Mouse (Mus musculus): ENCODE results near the gene Pde4b. TPM values are rescaled to one million over a fixed set of nuclear protein-coding genes. Genes with fewer than 3 reads are reported as not detected.
A peak's percentile ranks its signal among the peaks of the same experiment; 100 is the strongest.

Gene Pde4b
- polyA plus RNA-seq, 1 experiment from 2014 or later = 7.0 TPM

GRCm38 (mm10) chr4:102570766-102571411, 483.5 kb downstream of the Pde4b start:
- DNase-seq (ENCODE audit: low spot score) (no peak), ATAC-seq (ENCODE audit: low FRiP score) (peak; percentile 33; the same call in 1 of the 2 replicates)
- peak overlapping the region; percentile 42 for H3K4me3 ChIP-seq (ENCODE audit: low read depth, low read length)
- no peak overlapping the region for H3K27ac ChIP-seq (ENCODE audit: low read depth, low read length)
- H3K9ac ChIP-seq (ENCODE audit: low read depth, low read length) = peak overlapping the region; percentile 58
- H3K4me2 ChIP-seq (replicated peaks; ENCODE audit: low read depth, low read length) = peak overlapping the region; percentile 72
- no peaks in the 10 kb centered on the region for H3K36me3 ChIP-seq (ENCODE audit: control insufficient read depth, insufficient read depth, low read length)
- H3K4me1 ChIP-seq (replicated peaks; ENCODE audit: control insufficient read depth, insufficient read depth, low read length) = peaks cover 3% of the 10 kb centered on the region; the same call in 1 of the 2 replicates
- WGBS = 6% methylated on average over 20 of the region's 20 CpGs
- H3K27me3 ChIP-seq (ENCODE audit: control insufficient read depth, insufficient read depth, low read length) = no peaks in the 10 kb centered on the region
- H3K9me3 ChIP-seq (ENCODE audit: control insufficient read depth, low read length) = no peaks in the 10 kb centered on the region

GRCm38 (mm10) chr4:102572031-102572430, 484.7 kb downstream of the Pde4b start:
- Histone ChIP-seq H3K27me3 (ENCODE audit: control insufficient read depth, insufficient read depth, low read length) (no peaks in the 10 kb centered on the region), H3K4me3 (ENCODE audit: low read depth, low read length) (no peak overlapping the region), H3K4me1 (replicated peaks; ENCODE audit: control insufficient read depth, insufficient read depth, low read length) (peaks cover 3% of the 10 kb centered on the region; the same call in 1 of the 2 replicates), H3K9me3 (ENCODE audit: control insufficient read depth, low read length) (no peaks in the 10 kb centered on the region), H3K9ac (ENCODE audit: low read depth, low read length) (no peak overlapping the region), H3K27ac (ENCODE audit: low read depth, low read length) (no peak overlapping the region), H3K36me3 (ENCODE audit: control insufficient read depth, insufficient read depth, low read length) (no peaks in the 10 kb centered on the region), H3K4me2 (replicated peaks; ENCODE audit: low read depth, low read length) (no peak overlapping the region)
- ATAC-seq (ENCODE audit: low FRiP score) (no peak), DNase-seq (ENCODE audit: low spot score) (no peak)
- WGBS = 80% methylated on average over 6 of the region's 6 CpGs

GRCm38 (mm10) chr4:102572591-102572990, 485.2 kb downstream of the Pde4b start:
- Histone ChIP-seq H3K36me3 (ENCODE audit: control insufficient read depth, insufficient read depth, low read length) (no peaks in the 10 kb centered on the region), H3K4me3 (ENCODE audit: low read depth, low read length) (no peak overlapping the region), H3K27me3 (ENCODE audit: control insufficient read depth, insufficient read depth, low read length) (no peaks in the 10 kb centered on the region), H3K4me2 (replicated peaks; ENCODE audit: low read depth, low read length) (no peak overlapping the region), H3K27ac (ENCODE audit: low read depth, low read length) (no peak overlapping the region), H3K9me3 (ENCODE audit: control insufficient read depth, low read length) (no peaks in the 10 kb centered on the region), H3K4me1 (replicated peaks; ENCODE audit: control insufficient read depth, insufficient read depth, low read length) (peaks cover 3% of the 10 kb centered on the region; the same call in 1 of the 2 replicates), H3K9ac (ENCODE audit: low read depth, low read length) (no peak overlapping the region)
- 80% methylated on average over 3 of the region's 3 CpGs for WGBS
- no peak for DNase-seq (ENCODE audit: low spot score)
- no peak for ATAC-seq (ENCODE audit: low FRiP score)

- no peak overlapping the region for H3K9ac ChIP-seq (ENCODE audit: low read depth, low read length)
- no peaks in the 10 kb centered on the region for H3K9me3 ChIP-seq (ENCODE audit: control insufficient read depth, low read length)
- no peak overlapping the region for H3K4me3 ChIP-seq (ENCODE audit: low read depth, low read length)
- ATAC-seq (ENCODE audit: low FRiP score) (no peak), DNase-seq (ENCODE audit: low spot score) (no peak)
- no peaks in the 10 kb centered on the region for H3K36me3 ChIP-seq (ENCODE audit: control insufficient read depth, insufficient read depth, low read length)
- H3K27ac ChIP-seq (ENCODE audit: low read depth, low read length) = no peak overlapping the region
- peaks cover 3% of the 10 kb centered on the region; the same call in 1 of the 2 replicates for H3K4me1 ChIP-seq (replicated peaks; ENCODE audit: control insufficient read depth, insufficient read depth, low read length)
- H3K4me2 ChIP-seq (replicated peaks; ENCODE audit: low read depth, low read length) = no peak overlapping the region
- H3K27me3 ChIP-seq (ENCODE audit: control insufficient read depth, insufficient read depth, low read length) = no peaks in the 10 kb centered on the region
- WGBS = 83% methylated on average over 4 of the region's 4 CpGs
Observed at GRCm38 (mm10) chr4:102573361-102573781, 486.0 kb downstream of the Pde4b start.

- Histone ChIP-seq H3K4me1 (replicated peaks; ENCODE audit: control insufficient read depth, insufficient read depth, low read length) (peaks cover 3% of the 10 kb centered on the region; the same call in 1 of the 2 replicates), H3K27me3 (ENCODE audit: control insufficient read depth, insufficient read depth, low read length) (no peaks in the 10 kb centered on the region), H3K4me3 (ENCODE audit: low read depth, low read length) (no peak overlapping the region), H3K36me3 (ENCODE audit: control insufficient read depth, insufficient read depth, low read length) (no peaks in the 10 kb centered on the region), H3K27ac (ENCODE audit: low read depth, low read length) (no peak overlapping the region), H3K9me3 (ENCODE audit: control insufficient read depth, low read length) (no peaks in the 10 kb centered on the region), H3K9ac (ENCODE audit: low read depth, low read length) (no peak overlapping the region), H3K4me2 (replicated peaks; ENCODE audit: low read depth, low read length) (no peak overlapping the region)
- WGBS = 50% methylated on average over 9 of the region's 9 CpGs
- no peak for ATAC-seq (ENCODE audit: low FRiP score)
- DNase-seq (ENCODE audit: low spot score) = no peak
Observed at GRCm38 (mm10) chr4:102574226-102574625, 486.9 kb downstream of the Pde4b start.

- ATAC-seq (ENCODE audit: low FRiP score) = no peak
- H3K4me1 ChIP-seq (replicated peaks; ENCODE audit: control insufficient read depth, insufficient read depth, low read length) = peaks cover 3% of the 10 kb centered on the region; the same call in 1 of the 2 replicates
- H3K9me3 ChIP-seq (ENCODE audit: control insufficient read depth, low read length) = no peaks in the 10 kb centered on the region
- no peaks in the 10 kb centered on the region for H3K27me3 ChIP-seq (ENCODE audit: control insufficient read depth, insufficient read depth, low read length)
- H3K27ac ChIP-seq (ENCODE audit: low read depth, low read length) = no peak overlapping the region
- WGBS = 78% methylated on average over 10 of the region's 10 CpGs
- H3K4me3 ChIP-seq (ENCODE audit: low read depth, low read length) = no peak overlapping the region
- H3K36me3 ChIP-seq (ENCODE audit: control insufficient read depth, insufficient read depth, low read length) = no peaks in the 10 kb centered on the region
- DNase-seq (ENCODE audit: low spot score) = no peak
- no peak overlapping the region for H3K9ac ChIP-seq (ENCODE audit: low read depth, low read length)
- no peak overlapping the region for H3K4me2 ChIP-seq (replicated peaks; ENCODE audit: low read depth, low read length)
Observed at GRCm38 (mm10) chr4:102574666-102575254, 487.4 kb downstream of the Pde4b start.

- Histone ChIP-seq H3K9me3 (ENCODE audit: control insufficient read depth, low read length) (no peaks in the 10 kb centered on the region), H3K4me1 (replicated peaks; ENCODE audit: control insufficient read depth, insufficient read depth, low read length) (no peaks in the 10 kb centered on the region), H3K36me3 (ENCODE audit: control insufficient read depth, insufficient read depth, low read length) (no peaks in the 10 kb centered on the region), H3K9ac (ENCODE audit: low read depth, low read length) (no peak overlapping the region), H3K27me3 (ENCODE audit: control insufficient read depth, insufficient read depth, low read length) (no peaks in the 10 kb centered on the region), H3K4me3 (ENCODE audit: low read depth, low read length) (no peak overlapping the region), H3K27ac (ENCODE audit: low read depth, low read length) (no peak overlapping the region), H3K4me2 (replicated peaks; ENCODE audit: low read depth, low read length) (no peak overlapping the region)
- WGBS = 92% methylated on average over 6 of the region's 6 CpGs
- no peak for DNase-seq (ENCODE audit: low spot score)
- no peak for ATAC-seq (ENCODE audit: low FRiP score)
Observed at GRCm38 (mm10) chr4:102576109-102576508, 488.8 kb downstream of the Pde4b start.

- H3K27ac ChIP-seq (ENCODE audit: low read depth, low read length) = no peak overlapping the region
- no peaks in the 10 kb centered on the region for H3K9me3 ChIP-seq (ENCODE audit: control insufficient read depth, low read length)
- no peaks in the 10 kb centered on the region for H3K27me3 ChIP-seq (ENCODE audit: control insufficient read depth, insufficient read depth, low read length)
- ATAC-seq (ENCODE audit: low FRiP score) = no peak
- no peaks in the 10 kb centered on the region for H3K4me1 ChIP-seq (replicated peaks; ENCODE audit: control insufficient read depth, insufficient read depth, low read length)
- no peak overlapping the region for H3K4me3 ChIP-seq (ENCODE audit: low read depth, low read length)
- H3K36me3 ChIP-seq (ENCODE audit: control insufficient read depth, insufficient read depth, low read length) = no peaks in the 10 kb centered on the region
- WGBS = 85% methylated on average over 14 of the region's 14 CpGs
- no peak overlapping the region for H3K4me2 ChIP-seq (replicated peaks; ENCODE audit: low read depth, low read length)
- H3K9ac ChIP-seq (ENCODE audit: low read depth, low read length) = no peak overlapping the region
- no peak for DNase-seq (ENCODE audit: low spot score)
Observed at GRCm38 (mm10) chr4:102577636-102578035, 490.3 kb downstream of the Pde4b start.

- Histone ChIP-seq H3K36me3 (ENCODE audit: control insufficient read depth, insufficient read depth, low read length) (no peaks in the 10 kb centered on the region), H3K27ac (ENCODE audit: low read depth, low read length) (no peak overlapping the region), H3K27me3 (ENCODE audit: control insufficient read depth, insufficient read depth, low read length) (no peaks in the 10 kb centered on the region), H3K9me3 (ENCODE audit: control insufficient read depth, low read length) (no peaks in the 10 kb centered on the region), H3K4me3 (ENCODE audit: low read depth, low read length) (no peak overlapping the region), H3K4me2 (replicated peaks; ENCODE audit: low read depth, low read length) (no peak overlapping the region), H3K9ac (ENCODE audit: low read depth, low read length) (no peak overlapping the region), H3K4me1 (replicated peaks; ENCODE audit: control insufficient read depth, insufficient read depth, low read length) (no peaks in the 10 kb centered on the region)
- DNase-seq (ENCODE audit: low spot score) = no peak
- ATAC-seq (ENCODE audit: low FRiP score) = no peak
- whole genome bisulfite sequencing = 89% methylated on average over 4 of the region's 4 CpGs
Observed at GRCm38 (mm10) chr4:102579051-102579450, 491.7 kb downstream of the Pde4b start.

Measured in hindbrain, embryonic 11.5 days (tissue).